Mouse (Mus musculus): ENCODE results near the gene Ehmt1. TPM values are rescaled to one million over a fixed set of nuclear protein-coding genes. Genes with fewer than 3 reads are reported as not detected.

Ehmt1 gene
- polyA plus RNA-seq, 1 experiment from 2014 or later, result 97.6 TPM

- Histone ChIP-seq H3K27ac (replicated peaks; ENCODE audit: low read depth, low read length) (no peak overlapping the region), H3K4me2 (ENCODE audit: low read depth, severe bottlenecking) (no peak overlapping the region), H3K27me3 (ENCODE audit: control insufficient read depth, insufficient read depth, low read length) (no peaks in the 10 kb centered on the region), H3K4me3 (ENCODE audit: low read depth, low read length) (no peak overlapping the region), H3K36me3 (ENCODE audit: control insufficient read depth, insufficient read depth, low read length) (no peaks in the 10 kb centered on the region), H3K9ac (ENCODE audit: low read length) (no peak overlapping the region), H3K9me3 (ENCODE audit: control insufficient read depth, low read length) (no peaks in the 10 kb centered on the region), H3K4me1 (ENCODE audit: control insufficient read depth, insufficient read depth, low read length) (no peaks in the 10 kb centered on the region)
- WGBS, result 83% methylated on average over 4 of the region's 4 CpGs
- no peak for DNase-seq (ENCODE audit: low spot score)
- ATAC-seq (ENCODE audit: insufficient number of reproducible peaks, low FRiP score, low TSS enrichment, low read depth), result no peak
These were observed 22.7 kb upstream of the Ehmt1 start for GRCm38 (mm10) chr2:24942092-24942491.

- Histone ChIP-seq H3K9ac (ENCODE audit: low read length) (peak within 1 kb of the TSS; percentile 62), H3K4me2 (ENCODE audit: low read depth, severe bottlenecking) (peak within 1 kb of the TSS; percentile 96), H3K4me3 (ENCODE audit: low read depth, low read length) (peak within 1 kb of the TSS; percentile 56), H3K36me3 (ENCODE audit: control insufficient read depth, insufficient read depth, low read length) (no peaks in the 10 kb centered on the region), H3K9me3 (ENCODE audit: control insufficient read depth, low read length) (no peaks in the 10 kb centered on the region), H3K27me3 (ENCODE audit: control insufficient read depth, insufficient read depth, low read length) (peaks cover 3% of the 10 kb centered on the region; the same call in 1 of the 2 replicates), H3K27ac (replicated peaks; ENCODE audit: low read depth, low read length) (no peak within 1 kb of the TSS), H3K4me1 (ENCODE audit: control insufficient read depth, insufficient read depth, low read length) (peaks cover 2% of the 10 kb centered on the region; the same call in 1 of the 2 replicates)
- ATAC-seq (ENCODE audit: insufficient number of reproducible peaks, low FRiP score, low TSS enrichment, low read depth) (peak; percentile 95), DNase-seq (ENCODE audit: low spot score) (peak; percentile 91)
- under 1% methylated on average over 48 of the region's 49 CpGs for WGBS
These were observed 15.8 kb upstream of the Ehmt1 start, which contains the start of gene Arrdc1 for GRCm38 (mm10) chr2:24935057-24935796. TSS of gene Arrdc1 (minus strand) at chr2:24935252.

GRCm38 (mm10) chr2:24934441-24934963 lies 15.1 kb upstream of the Ehmt1 start:
- no peak overlapping the region for H3K27ac ChIP-seq (replicated peaks; ENCODE audit: low read depth, low read length)
- H3K9ac ChIP-seq (ENCODE audit: low read length), result peak overlapping the region; percentile 62
- no peak for DNase-seq (ENCODE audit: low spot score)
- no peaks in the 10 kb centered on the region for H3K36me3 ChIP-seq (ENCODE audit: control insufficient read depth, insufficient read depth, low read length)
- H3K4me3 ChIP-seq (ENCODE audit: low read depth, low read length), result peak overlapping the region; percentile 56
- peak overlapping the region; percentile 96 for H3K4me2 ChIP-seq (ENCODE audit: low read depth, severe bottlenecking)
- H3K27me3 ChIP-seq (ENCODE audit: control insufficient read depth, insufficient read depth, low read length), result peaks cover 3% of the 10 kb centered on the region; the same call in 1 of the 2 replicates
- WGBS, result 6% methylated on average over 18 of the region's 19 CpGs
- H3K4me1 ChIP-seq (ENCODE audit: control insufficient read depth, insufficient read depth, low read length), result peaks cover 2% of the 10 kb centered on the region; the same call in 1 of the 2 replicates
- ATAC-seq (ENCODE audit: insufficient number of reproducible peaks, low FRiP score, low TSS enrichment, low read depth), result peak; percentile 7; the same call in 1 of the 2 replicates
- no peaks in the 10 kb centered on the region for H3K9me3 ChIP-seq (ENCODE audit: control insufficient read depth, low read length)

- H3K9me3 ChIP-seq (ENCODE audit: control insufficient read depth, low read length), result no peaks in the 10 kb centered on the region
- H3K27ac ChIP-seq (replicated peaks; ENCODE audit: low read depth, low read length), result no peak overlapping the region
- no peak overlapping the region for H3K4me3 ChIP-seq (ENCODE audit: low read depth, low read length)
- H3K27me3 ChIP-seq (ENCODE audit: control insufficient read depth, insufficient read depth, low read length), result peaks cover 3% of the 10 kb centered on the region; the same call in 1 of the 2 replicates
- H3K9ac ChIP-seq (ENCODE audit: low read length), result no peak overlapping the region
- no peaks in the 10 kb centered on the region for H3K36me3 ChIP-seq (ENCODE audit: control insufficient read depth, insufficient read depth, low read length)
- WGBS, result 91% methylated on average over 5 of the region's 5 CpGs
- peaks cover 2% of the 10 kb centered on the region; the same call in 1 of the 2 replicates for H3K4me1 ChIP-seq (ENCODE audit: control insufficient read depth, insufficient read depth, low read length)
- ATAC-seq (ENCODE audit: insufficient number of reproducible peaks, low FRiP score, low TSS enrichment, low read depth), result no peak
- H3K4me2 ChIP-seq (ENCODE audit: low read depth, severe bottlenecking), result no peak overlapping the region
- no peak for DNase-seq (ENCODE audit: low spot score)
These were observed 10.2 kb upstream of the Ehmt1 start for GRCm38 (mm10) chr2:24929593-24929992.

GRCm38 (mm10) chr2:24929119-24929518 lies 9.7 kb upstream of the Ehmt1 start:
- Histone ChIP-seq H3K9ac (ENCODE audit: low read length) (no peak overlapping the region), H3K4me1 (ENCODE audit: control insufficient read depth, insufficient read depth, low read length) (no peaks in the 10 kb centered on the region; the same call in 1 of the 2 replicates), H3K27ac (replicated peaks; ENCODE audit: low read depth, low read length) (no peak overlapping the region), H3K27me3 (ENCODE audit: control insufficient read depth, insufficient read depth, low read length) (no peaks in the 10 kb centered on the region; the same call in 1 of the 2 replicates), H3K9me3 (ENCODE audit: control insufficient read depth, low read length) (no peaks in the 10 kb centered on the region), H3K4me3 (ENCODE audit: low read depth, low read length) (no peak overlapping the region), H3K36me3 (ENCODE audit: control insufficient read depth, insufficient read depth, low read length) (no peaks in the 10 kb centered on the region), H3K4me2 (ENCODE audit: low read depth, severe bottlenecking) (no peak overlapping the region)
- ATAC-seq (ENCODE audit: insufficient number of reproducible peaks, low FRiP score, low TSS enrichment, low read depth) (no peak), DNase-seq (ENCODE audit: low spot score) (no peak)
- WGBS, result 45% methylated on average over 2 of the region's 2 CpGs

GRCm38 (mm10) chr2:24927810-24928479 lies 8.5 kb upstream of the Ehmt1 start:
- DNase-seq (ENCODE audit: low spot score) (no peak), ATAC-seq (ENCODE audit: insufficient number of reproducible peaks, low FRiP score, low TSS enrichment, low read depth) (no peak)
- Histone ChIP-seq H3K4me2 (ENCODE audit: low read depth, severe bottlenecking) (no peak overlapping the region), H3K27me3 (ENCODE audit: control insufficient read depth, insufficient read depth, low read length) (no peaks in the 10 kb centered on the region), H3K4me3 (ENCODE audit: low read depth, low read length) (no peak overlapping the region), H3K9ac (ENCODE audit: low read length) (no peak overlapping the region), H3K27ac (replicated peaks; ENCODE audit: low read depth, low read length) (no peak overlapping the region), H3K4me1 (ENCODE audit: control insufficient read depth, insufficient read depth, low read length) (no peaks in the 10 kb centered on the region), H3K9me3 (ENCODE audit: control insufficient read depth, low read length) (no peaks in the 10 kb centered on the region), H3K36me3 (ENCODE audit: control insufficient read depth, insufficient read depth, low read length) (no peaks in the 10 kb centered on the region)
- WGBS, result 78% methylated on average over 4 of the region's 4 CpGs

GRCm38 (mm10) chr2:24926965-24927358 lies 7.5 kb upstream of the Ehmt1 start:
- H3K4me3 ChIP-seq (ENCODE audit: low read depth, low read length), result no peak overlapping the region
- H3K27ac ChIP-seq (replicated peaks; ENCODE audit: low read depth, low read length), result no peak overlapping the region
- 78% methylated on average over 7 of the region's 7 CpGs for WGBS
- no peak for ATAC-seq (ENCODE audit: insufficient number of reproducible peaks, low FRiP score, low TSS enrichment, low read depth)
- no peak for DNase-seq (ENCODE audit: low spot score)
- no peaks in the 10 kb centered on the region for H3K36me3 ChIP-seq (ENCODE audit: control insufficient read depth, insufficient read depth, low read length)
- no peaks in the 10 kb centered on the region for H3K4me1 ChIP-seq (ENCODE audit: control insufficient read depth, insufficient read depth, low read length)
- no peaks in the 10 kb centered on the region for H3K9me3 ChIP-seq (ENCODE audit: control insufficient read depth, low read length)
- H3K9ac ChIP-seq (ENCODE audit: low read length), result no peak overlapping the region
- H3K4me2 ChIP-seq (ENCODE audit: low read depth, severe bottlenecking), result no peak overlapping the region
- H3K27me3 ChIP-seq (ENCODE audit: control insufficient read depth, insufficient read depth, low read length), result no peaks in the 10 kb centered on the region

- Histone ChIP-seq H3K9ac (ENCODE audit: low read length) (no peak overlapping the region), H3K27me3 (ENCODE audit: control insufficient read depth, insufficient read depth, low read length) (no peaks in the 10 kb centered on the region), H3K4me3 (ENCODE audit: low read depth, low read length) (no peak overlapping the region), H3K36me3 (ENCODE audit: control insufficient read depth, insufficient read depth, low read length) (no peaks in the 10 kb centered on the region), H3K27ac (replicated peaks; ENCODE audit: low read depth, low read length) (no peak overlapping the region), H3K4me1 (ENCODE audit: control insufficient read depth, insufficient read depth, low read length) (no peaks in the 10 kb centered on the region), H3K4me2 (ENCODE audit: low read depth, severe bottlenecking) (no peak overlapping the region), H3K9me3 (ENCODE audit: control insufficient read depth, low read length) (no peaks in the 10 kb centered on the region)
- ATAC-seq (ENCODE audit: insufficient number of reproducible peaks, low FRiP score, low TSS enrichment, low read depth) (no peak), DNase-seq (ENCODE audit: low spot score) (no peak)
- WGBS, result 87% methylated on average over 9 of the region's 9 CpGs
These were observed 7.0 kb upstream of the Ehmt1 start for GRCm38 (mm10) chr2:24926345-24926964.
